Mouse (Mus musculus) C2C12 (cell line): Measurements from ENCODE around the gene Itpkb.

Experiments
- CTCF ChIP-seq: IDR thresholded peaks from one replicate; pipeline ENCODE4 v1.5.1; 2011; ENCODE audit not compliant: control insufficient read depth, insufficient read depth, insufficient read length
- MAX ChIP-seq: IDR thresholded peaks from one replicate; pipeline ENCODE4 v1.6.1; 2011; ENCODE audit warnings: mild to moderate bottlenecking, control low read depth
- MYOG ChIP-seq: IDR thresholded peaks from one replicate; pipeline ENCODE4 v1.6.1; 2011; ENCODE audit not compliant: control insufficient read depth, insufficient read length; ENCODE audit errors: extremely low read depth

GRCm38 (mm10) chr1:180407171-180407671, 76.9 kb downstream of the Itpkb start:
- peak; percentile 30 for TF ChIP-seq CTCF
- TF ChIP-seq MAX: no peak
- no peak for TF ChIP-seq MYOG
